Mouse (Mus musculus) G1E (cell line): ENCODE measurements at regions not wholly inside any gene's neighbourhood (a gene's known extent, or its start where the extent isn't known, plus 50 kb on each side); places are given as distances from the start of the nearest gene placed in this dataset.

Experiments used
- CTCF ChIP-seq: IDR thresholded peaks from 2 replicates; pipeline ENCODE4 v1.5.1; 2012; ENCODE audit warnings: low read depth, low read length, inconsistent platforms, mixed read lengths
- GATA1 ChIP-seq: IDR thresholded peaks from 2 replicates; pipeline ENCODE4 v1.6.1; 2012; ENCODE audit warnings: borderline replicate concordance, low read length, inconsistent platforms, mixed read lengths
- GATA2 ChIP-seq: IDR thresholded peaks from 2 replicates; pipeline ENCODE4 v1.6.1; 2012; ENCODE audit warnings: low read depth, low read length, inconsistent platforms, borderline replicate concordance
- TAL1 ChIP-seq: conservative IDR thresholded peaks from 2 replicates; pipeline ENCODE4 v1.6.1; 2012; ENCODE audit warnings: low read depth, low read length, inconsistent platforms, mixed read lengths

- no peak for TF ChIP-seq CTCF
- TF ChIP-seq GATA2: no peak
- TF ChIP-seq GATA1: no peak
- TF ChIP-seq TAL1: no peak
Observed at GRCm38 (mm10) chr2:135568350-135568749, 90.5 kb upstream of the Plcb4 start.
